ENCODE assay signal across 8 mouse cellular contexts in the genomic region with DNA sequence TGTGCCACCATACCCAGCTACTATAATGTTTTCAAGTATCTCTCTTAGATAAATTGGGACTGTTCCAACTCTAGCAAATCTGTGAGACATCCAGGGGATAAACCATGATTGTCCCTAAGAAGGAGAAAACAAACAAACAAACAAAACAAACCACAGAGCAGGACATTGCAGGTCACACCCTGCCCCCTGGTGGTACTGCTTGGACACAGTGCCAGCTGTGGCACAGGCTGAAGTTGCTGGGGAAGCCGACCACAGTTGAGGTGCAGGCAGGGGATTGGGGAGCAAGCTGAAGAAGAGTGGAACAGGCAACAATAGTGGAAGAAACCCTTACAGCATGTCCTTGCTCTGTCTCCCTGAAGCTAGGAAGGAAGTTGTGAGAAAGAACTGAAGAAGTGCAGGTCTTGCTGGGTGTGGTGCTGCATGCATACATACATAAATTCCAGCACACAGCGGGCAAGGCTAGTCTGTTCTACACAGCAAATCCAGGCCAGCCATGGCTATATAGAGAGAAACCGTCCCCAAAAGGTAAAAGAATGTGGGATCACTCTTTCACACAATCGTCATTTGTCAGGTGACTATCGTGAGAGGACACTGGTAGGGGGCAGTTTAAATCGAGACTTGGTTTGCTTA. TPM values are rescaled to one million over a fixed set of nuclear protein-coding genes. Genes with fewer than 3 reads are reported as not detected.
DNase-seq lines count a peak whose midpoint lies in the region; ATAC-seq and TF ChIP-seq lines count a peak whose summit lies in the region.

No protein-coding gene starts in this region.

- no peak overlapping the region for H3K27ac ChIP-seq in testis, adult 2 months (ENCODE audit: control insufficient read depth, insufficient read depth, low read depth, low read length)
- H3K27ac ChIP-seq in lung, postnatal 0 days (ENCODE audit: low read length) = no peak overlapping the region
- H3K27ac ChIP-seq in midbrain, embryonic 15.5 days = no peak overlapping the region

- intact Hi-C loops in heart, postnatal 36 days (cut with DNase I) = loop anchor here (2.0 to 10.0 kb wide), 2 partner anchors 39 to 391 kb away; no protein-coding TSS in a partner anchor

- H3K4me3 ChIP-seq in testis, adult 2 months (ENCODE audit: control insufficient read depth, low read depth, low read length) = no peak overlapping the region
- no peak overlapping the region for H3K4me3 ChIP-seq in lung, postnatal 0 days (ENCODE audit: low read depth, low read length)
- no peak overlapping the region for H3K4me3 ChIP-seq in midbrain, embryonic 15.5 days

- DNase-seq in heart, postnatal 36 days = peak; percentile 31 to 47
- no peak for DNase-seq in heart, adult 8-10 months (ENCODE audit: low spot score)
- DNase-seq in testis, postnatal 14 days (ENCODE audit: low spot score) = no peak
- peak; percentile 28 for DNase-seq in lung, postnatal 0 days (ENCODE audit: low spot score)
- peak; percentile 41 for DNase-seq in thymus, postnatal 25 days

- no peak overlapping the region for H3K9ac ChIP-seq in lung, postnatal 0 days (replicated peaks; ENCODE audit: low read depth)
- H3K9ac ChIP-seq in midbrain, embryonic 15.5 days = no peak overlapping the region

- TF ChIP-seq CTCF in testis, adult 2 months (IDR thresholded peaks at IDR 0.05; ENCODE audit: control insufficient read depth, insufficient read depth, insufficient replicate concordance, low read depth, low read length) = peak; percentile 53; the same call in 1 of the 2 replicates
- TF ChIP-seq CTCF in lung, postnatal 0 days (IDR thresholded peaks at IDR 0.05) = peak; percentile 87

- ATAC-seq in common myeloid progenitor, adult 5-6 weeks (replicated peaks; ENCODE audit: low read depth, poor library complexity, severe bottlenecking) = peak; percentile 30; the same call in 1 of the 2 replicates
- no peak for ATAC-seq in lung, postnatal 0 days
- no peak for ATAC-seq in midbrain, embryonic 15.5 days (replicated peaks)

- no peaks in the 10 kb centered on the region for H3K27me3 ChIP-seq in testis, adult 2 months (ENCODE audit: control insufficient read depth, insufficient read depth, low read length)
- H3K27me3 ChIP-seq in lung, postnatal 0 days (replicated peaks; ENCODE audit: insufficient read depth, low read length) = no peaks in the 10 kb centered on the region
- H3K27me3 ChIP-seq in midbrain, embryonic 15.5 days (replicated peaks) = no peaks in the 10 kb centered on the region

- no peaks in the 10 kb centered on the region for H3K36me3 ChIP-seq in testis, adult 2 months (ENCODE audit: control insufficient read depth, insufficient read depth, low read length)
- H3K36me3 ChIP-seq in lung, postnatal 0 days (ENCODE audit: insufficient read depth, low read length) = no peaks in the 10 kb centered on the region
- H3K36me3 ChIP-seq in midbrain, embryonic 15.5 days (replicated peaks) = no peaks in the 10 kb centered on the region

- no peak overlapping the region for H3K4me2 ChIP-seq in lung, postnatal 0 days (replicated peaks; ENCODE audit: low read depth, low read length)
- no peak overlapping the region for H3K4me2 ChIP-seq in midbrain, embryonic 15.5 days

- no peak for TF ChIP-seq POLR2A in testis, adult 2 months (IDR thresholded peaks at IDR 0.05; ENCODE audit: control insufficient read depth, low read depth, low read length)

- WGBS in lung, postnatal 0 days = 40% methylated on average over 6 of the region's 6 CpGs
- WGBS in midbrain, embryonic 15.5 days = 61% methylated on average over 6 of the region's 6 CpGs

- no peaks in the 10 kb centered on the region for H3K9me3 ChIP-seq in lung, postnatal 0 days (ENCODE audit: low read length)
- H3K9me3 ChIP-seq in midbrain, embryonic 15.5 days = no peaks in the 10 kb centered on the region

- no peak for TF ChIP-seq EP300 in lung, postnatal 0 days (IDR thresholded peaks at IDR 0.05)

- H3K4me1 ChIP-seq in testis, adult 2 months (ENCODE audit: control insufficient read depth, insufficient read depth, low read length) = peaks cover 4% of the 10 kb centered on the region
- H3K4me1 ChIP-seq in lung, postnatal 0 days (ENCODE audit: insufficient read depth, low read depth, low read length) = 0 out of 2 replicates have a peak, but pooled peaks cover 4% of the 10 kb centered on the region
- H3K4me1 ChIP-seq in midbrain, embryonic 15.5 days = peaks cover 16% of the 10 kb centered on the region

RNA-seq across cellular contexts. Expression of a gene that starts 3.8 kb away (rescaled TPM):
- total RNA-seq in heart, postnatal 36 days (2021) = 10 to 100 TPM; 12.9 to 13.2 TPM
- total RNA-seq in heart, adult 8-10 months (2022) = 10 to 100 TPM in 2 of 4 experiments, 1 to 10 TPM in 2; 6.6 to 12.5 (median 9.3) TPM
- 2.8 and 5.7 TPM in 2 replicates for polyA plus RNA-seq in testis, adult 2 months (2012; rRNA removed)
- total RNA-seq in common myeloid progenitor, adult 5-6 weeks (2017) = 47.8 and 51.1 TPM in 2 replicates
- 37.4 and 37.6 TPM in 2 replicates for polyA plus RNA-seq in lung, postnatal 0 days (2015; fragmentation: Nextera tagmentation; extraction: Ambion mirVana)
- 25.4 and 28.0 TPM in 2 replicates for polyA plus RNA-seq in midbrain, embryonic 15.5 days (2015; fragmentation: Nextera tagmentation; extraction: Ambion mirVana)

RNA-seq across cellular contexts. Expression of a gene that starts 11.4 kb away (rescaled TPM):
- not detected for total RNA-seq in heart, postnatal 36 days (2021)
- not detected for total RNA-seq in heart, adult 8-10 months (2022)
- 0.20 and 0.37 TPM in 2 replicates for polyA plus RNA-seq in testis, adult 2 months (2012; rRNA removed)
- total RNA-seq in common myeloid progenitor, adult 5-6 weeks (2017) = not detected in 2 replicates
- polyA plus RNA-seq in lung, postnatal 0 days (2015; fragmentation: Nextera tagmentation; extraction: Ambion mirVana) = not detected in 2 replicates
- 0.15 and 0.17 TPM in 2 replicates for polyA plus RNA-seq in midbrain, embryonic 15.5 days (2015; fragmentation: Nextera tagmentation; extraction: Ambion mirVana)

RNA-seq across cellular contexts. Expression of a gene that starts 23.6 kb away (rescaled TPM):
- total RNA-seq in heart, postnatal 36 days (2021) = 100 to 1,000 TPM; 138 to 148 TPM
- 100 to 1,000 TPM; 161 to 180 (median 166) TPM for total RNA-seq in heart, adult 8-10 months (2022)
- polyA plus RNA-seq in testis, adult 2 months (2012; rRNA removed) = 54.5 and 60.7 TPM in 2 replicates
- total RNA-seq in common myeloid progenitor, adult 5-6 weeks (2017) = 41.6 and 79.5 TPM in 2 replicates
- polyA plus RNA-seq in lung, postnatal 0 days (2015; fragmentation: Nextera tagmentation; extraction: Ambion mirVana) = 93.4 and 95.3 TPM in 2 replicates
- 129 and 135 TPM in 2 replicates for polyA plus RNA-seq in midbrain, embryonic 15.5 days (2015; fragmentation: Nextera tagmentation; extraction: Ambion mirVana)

RNA-seq across cellular contexts. Expression of a gene that starts 24.0 kb away (rescaled TPM):
- total RNA-seq in heart, postnatal 36 days (2021) = not detected
- not detected for total RNA-seq in heart, adult 8-10 months (2022)
- 2.1 and 2.3 TPM in 2 replicates for polyA plus RNA-seq in testis, adult 2 months (2012; rRNA removed)
- total RNA-seq in common myeloid progenitor, adult 5-6 weeks (2017) = not detected in 2 replicates
- polyA plus RNA-seq in lung, postnatal 0 days (2015; fragmentation: Nextera tagmentation; extraction: Ambion mirVana) = 1.8 and 2.3 TPM in 2 replicates
- polyA plus RNA-seq in midbrain, embryonic 15.5 days (2015; fragmentation: Nextera tagmentation; extraction: Ambion mirVana) = 1.4 TPM in 1 of 2 replicates, not detected in the other

RNA-seq across cellular contexts. Expression of a gene that starts 26.0 kb away (rescaled TPM):
- total RNA-seq in heart, postnatal 36 days (2021) = not detected
- under 1 TPM in 1 of 4 experiments, not detected in 3; 0.12 TPM for total RNA-seq in heart, adult 8-10 months (2022)
- 0.06 and 0.29 TPM in 2 replicates for polyA plus RNA-seq in testis, adult 2 months (2012; rRNA removed)
- total RNA-seq in common myeloid progenitor, adult 5-6 weeks (2017) = not detected in 2 replicates
- not detected in 2 replicates for polyA plus RNA-seq in lung, postnatal 0 days (2015; fragmentation: Nextera tagmentation; extraction: Ambion mirVana)
- 1.9 and 2.1 TPM in 2 replicates for polyA plus RNA-seq in midbrain, embryonic 15.5 days (2015; fragmentation: Nextera tagmentation; extraction: Ambion mirVana)

Comparison
In these comparisons a context has a peak if more than half of its experiments do, and no peak if none do; other contexts are left out.
1. DNase-seq: peak in heart, postnatal 36 days (2 of 2), lung, postnatal 0 days (single experiment) and thymus, postnatal 25 days (single experiment); none in heart, adult 8-10 months (single experiment) and testis, postnatal 14 days (single experiment).